Mouse (Mus musculus) heart, adult 2 months (tissue): ENCODE data around the gene Ifih1.

Source experiments
- CTCF ChIP-seq: fragments of 200-600 bp; IDR thresholded peaks from 2 replicates; pipeline ENCODE4 v1.8.1; 2022; ENCODE audit warnings: antibody characterized with exemption, mild to moderate bottlenecking, moderate library complexity
- EP300 ChIP-seq: fragments of 200-500 bp; IDR thresholded peaks from 2 replicates; pipeline ENCODE4 v1.6.1; 2011; ENCODE audit warnings: low read depth, low read length, control low read depth; ENCODE audit not compliant: insufficient read depth
- POLR2A ChIP-seq: fragments of 200-500 bp; IDR thresholded peaks from 2 replicates; pipeline ENCODE4 v1.6.1; 2011; ENCODE audit warnings: mild to moderate bottlenecking, low read depth, low read length, control low read depth; ENCODE audit not compliant: insufficient read depth

DNA sequence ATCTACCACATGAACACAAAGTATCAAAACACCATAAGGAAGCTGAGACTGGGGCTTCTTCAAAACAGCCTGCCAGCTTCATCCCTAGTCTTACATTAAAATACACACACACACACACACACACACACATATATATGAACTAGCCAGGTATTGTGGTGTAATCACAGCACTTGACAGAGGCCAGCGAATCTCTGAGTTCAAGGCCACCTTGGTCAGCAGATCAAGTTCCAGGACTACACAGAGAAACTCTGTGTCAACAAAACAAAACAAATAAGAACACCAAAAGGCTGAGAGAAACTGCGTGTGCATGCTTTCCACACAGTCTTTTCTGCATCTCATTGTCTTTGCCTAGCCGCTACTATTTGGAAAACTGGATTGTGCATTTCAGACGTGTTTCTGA is 6.4 kb upstream of the Ifih1 start:
- no peak for TF ChIP-seq CTCF
- TF ChIP-seq POLR2A: no peak
- TF ChIP-seq EP300: no peak
